ENCODE assay signal across 14 mouse cellular contexts in the genomic region with DNA sequence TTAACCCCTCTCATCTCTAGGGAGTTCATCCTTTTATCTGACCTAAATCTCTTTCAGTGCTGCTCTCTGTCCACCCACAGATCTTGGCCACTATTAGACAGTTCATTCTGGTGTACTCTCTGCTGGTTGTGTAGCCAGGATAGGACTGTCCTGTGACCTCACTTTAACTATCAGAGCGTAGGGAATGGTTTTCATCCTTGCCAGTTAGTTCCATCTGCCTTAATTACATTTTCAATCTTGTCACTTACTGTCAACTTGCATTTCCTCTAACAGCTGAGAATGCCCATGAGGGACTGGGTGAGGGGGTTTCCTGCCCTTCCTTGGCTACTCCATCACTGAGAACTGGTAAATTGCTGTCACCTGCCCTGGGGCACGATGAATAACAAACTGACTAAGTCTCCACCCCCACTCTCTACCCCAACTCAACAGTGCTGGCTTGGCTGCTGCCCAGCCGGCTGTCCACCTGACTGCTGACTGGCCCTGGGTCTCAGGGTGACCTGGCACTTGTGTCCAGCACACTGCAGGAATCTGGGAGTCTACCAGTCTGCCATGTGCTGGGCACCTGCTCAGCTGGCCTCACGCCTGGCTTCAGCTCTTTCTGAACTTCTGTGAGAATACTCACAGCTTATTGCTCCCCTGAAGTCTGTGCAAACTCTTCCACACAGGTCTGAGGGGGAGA. TPM values are rescaled to one million over a fixed set of nuclear protein-coding genes. Genes with fewer than 3 reads are reported as not detected.
DNase-seq lines count a peak whose midpoint lies in the region; ATAC-seq and TF ChIP-seq lines count a peak whose summit lies in the region.
"Had no signal": no experiment of that assay in that cellular context is flagged by ENCODE, and none has a peak within 500 bp of the region (broad histone marks: within the 10 kb centered on the region; RNA-seq: fewer than 3 reads in every experiment).

No protein-coding gene starts in this region.

- H3K9ac ChIP-seq in heart, embryonic 12.5 days: no peak overlapping the region
- H3K9ac ChIP-seq in midbrain, postnatal 0 days (replicated peaks; ENCODE audit: low read length, poor library complexity, severe bottlenecking): no peak overlapping the region
- H3K9ac ChIP-seq in midbrain, embryonic 11.5 days (ENCODE audit: low read length): no peak overlapping the region
- H3K9ac ChIP-seq: embryonic facial prominence, embryonic 13.5 days; liver, embryonic 15.5 days had no signal

- no peak for ATAC-seq in heart, embryonic 12.5 days (ENCODE audit: insufficient number of reproducible peaks, low FRiP score)
- ATAC-seq in midbrain, postnatal 0 days (ENCODE audit: low FRiP score): no peak
- no peak for ATAC-seq in midbrain, embryonic 11.5 days (ENCODE audit: low FRiP score)

- no peak overlapping the region for H3K27ac ChIP-seq in heart, embryonic 12.5 days (ENCODE audit: poor library complexity, severe bottlenecking)
- no peak overlapping the region for H3K27ac ChIP-seq in midbrain, postnatal 0 days (ENCODE audit: low read depth, low read length)
- H3K27ac ChIP-seq in midbrain, embryonic 11.5 days (ENCODE audit: low read depth, low read length): no peak overlapping the region
- no peak overlapping the region for H3K27ac ChIP-seq in thymus, adult 2 months (ENCODE audit: control insufficient read depth, insufficient read depth, low read length)
- H3K27ac ChIP-seq: embryonic facial prominence, embryonic 13.5 days; liver, embryonic 15.5 days had no signal

- no peaks in the 10 kb centered on the region for H3K9me3 ChIP-seq in heart, embryonic 12.5 days (replicated peaks)
- H3K9me3 ChIP-seq in midbrain, postnatal 0 days (ENCODE audit: low read length): no peaks in the 10 kb centered on the region
- H3K9me3 ChIP-seq in midbrain, embryonic 11.5 days (ENCODE audit: control insufficient read depth, low read length): no peaks in the 10 kb centered on the region
- H3K9me3 ChIP-seq: embryonic facial prominence, embryonic 13.5 days; liver, embryonic 15.5 days had no signal

- H3K4me3 ChIP-seq in heart, embryonic 12.5 days: no peak overlapping the region
- H3K4me3 ChIP-seq in midbrain, postnatal 0 days (ENCODE audit: low read depth, low read length): no peak overlapping the region
- no peak overlapping the region for H3K4me3 ChIP-seq in midbrain, embryonic 11.5 days (ENCODE audit: low read depth, low read length)
- H3K4me3 ChIP-seq in myocyte: no peak overlapping the region
- no peak overlapping the region for H3K4me3 ChIP-seq in thymus, adult 2 months (ENCODE audit: control insufficient read depth, insufficient read depth, low read length)
- H3K4me3 ChIP-seq: embryonic facial prominence, embryonic 13.5 days; liver, embryonic 15.5 days had no signal

- H3K4me1 ChIP-seq in heart, embryonic 12.5 days (replicated peaks): peaks cover 14% of the 10 kb centered on the region
- H3K4me1 ChIP-seq in midbrain, postnatal 0 days (ENCODE audit: insufficient read depth, low read length): no peaks in the 10 kb centered on the region
- no peaks in the 10 kb centered on the region for H3K4me1 ChIP-seq in midbrain, embryonic 11.5 days (ENCODE audit: control insufficient read depth, insufficient read depth, low read length)
- no peaks in the 10 kb centered on the region for H3K4me1 ChIP-seq in thymus, adult 2 months (replicated peaks; ENCODE audit: control insufficient read depth, insufficient read depth, low read length)
- H3K4me1 ChIP-seq: embryonic facial prominence, embryonic 13.5 days; liver, embryonic 15.5 days had no signal

- peak; percentile 83 to 84 for DNase-seq in heart, adult 18-20 months
- peak; percentile 85 for DNase-seq in midbrain, postnatal 0 days (ENCODE audit: low spot score)
- DNase-seq in midbrain, embryonic 11.5 days (ENCODE audit: low spot score, missing footprints): no peak
- DNase-seq in fibroblast of lung, adult 2 months (ENCODE audit: low read depth): peak; percentile 28
- no peak for DNase-seq in thymus, adult 2 months
- no peak for DNase-seq in ovary, postnatal 14 days (ENCODE audit: low spot score)
- DNase-seq: adrenal gland, postnatal 14 days; thymus, postnatal 36 days had no signal

- no peak overlapping the region for H3ac ChIP-seq in myocyte (ENCODE audit: control insufficient read depth, insufficient read length)

- no peaks in the 10 kb centered on the region for H3K36me3 ChIP-seq in heart, embryonic 12.5 days
- no peaks in the 10 kb centered on the region for H3K36me3 ChIP-seq in midbrain, postnatal 0 days (ENCODE audit: insufficient read depth, low read length)
- H3K36me3 ChIP-seq in midbrain, embryonic 11.5 days (ENCODE audit: control insufficient read depth, insufficient read depth, low read length): no peaks in the 10 kb centered on the region
- no peaks in the 10 kb centered on the region for H3K36me3 ChIP-seq in myocyte (ENCODE audit: control insufficient read depth, insufficient read depth)
- no peaks in the 10 kb centered on the region for H3K36me3 ChIP-seq in thymus, adult 2 months (ENCODE audit: control insufficient read depth, insufficient read depth, low read length)
- H3K36me3 ChIP-seq: embryonic facial prominence, embryonic 13.5 days; liver, embryonic 15.5 days had no signal

- H3K27me3 ChIP-seq in heart, embryonic 12.5 days (replicated peaks): peaks cover 10% of the 10 kb centered on the region
- no peaks in the 10 kb centered on the region for H3K27me3 ChIP-seq in midbrain, postnatal 0 days (ENCODE audit: insufficient read depth, low read length)
- no peaks in the 10 kb centered on the region for H3K27me3 ChIP-seq in midbrain, embryonic 11.5 days (ENCODE audit: control insufficient read depth, insufficient read depth, low read length)
- H3K27me3 ChIP-seq in myocyte (ENCODE audit: control insufficient read depth, insufficient read depth, insufficient read length): peaks cover 15% of the 10 kb centered on the region
- H3K27me3 ChIP-seq in thymus, adult 2 months (ENCODE audit: control insufficient read depth, insufficient read depth, low read length): no peaks in the 10 kb centered on the region
- H3K27me3 ChIP-seq: embryonic facial prominence, embryonic 13.5 days; liver, embryonic 15.5 days had no signal

- H3K79me2 ChIP-seq in myocyte (ENCODE audit: control insufficient read depth, insufficient read depth): no peaks in the 10 kb centered on the region

- H3K4me2 ChIP-seq in heart, embryonic 12.5 days: no peak overlapping the region
- no peak overlapping the region for H3K4me2 ChIP-seq in midbrain, postnatal 0 days (ENCODE audit: low read depth, low read length, poor library complexity, severe bottlenecking)
- no peak overlapping the region for H3K4me2 ChIP-seq in midbrain, embryonic 11.5 days
- no peak overlapping the region for H3K4me2 ChIP-seq in myocyte (ENCODE audit: low read depth)
- H3K4me2 ChIP-seq: embryonic facial prominence, embryonic 13.5 days; liver, embryonic 15.5 days had no signal

- WGBS in heart, embryonic 12.5 days: 69% methylated on average over 4 of the region's 4 CpGs
- 59% methylated on average over 4 of the region's 4 CpGs for WGBS in midbrain, postnatal 0 days
- WGBS in midbrain, embryonic 11.5 days: 79% methylated on average over 4 of the region's 4 CpGs
- WGBS in thymus, adult 2 months: 86% methylated on average over 4 of the region's 4 CpGs

- TF ChIP-seq CTCF in midbrain, postnatal 0 days (IDR thresholded peaks at IDR 0.05): no peak
- no peak for TF ChIP-seq CTCF in thymus, adult 2 months (IDR thresholded peaks at IDR 0.05; ENCODE audit: borderline replicate concordance, control insufficient read depth, extremely low read depth, insufficient read depth, low read length, poor library complexity)

- TF ChIP-seq POLR2A in myocyte (IDR thresholded peaks at IDR 0.05; ENCODE audit: insufficient read length, low read depth): no peak
- TF ChIP-seq POLR2A in thymus, adult 2 months (IDR thresholded peaks at IDR 0.05; ENCODE audit: control insufficient read depth, extremely low read depth, insufficient read depth, low read length, poor library complexity): no peak

TF ChIP-seq in myocyte, 11 proteins besides CTCF, POLR2A, EP300 and RAD21:
- TF ChIP-seq TCF12 (IDR thresholded peaks at IDR 0.05; ENCODE audit: insufficient read depth, poor library complexity, severe bottlenecking) (no peak), MYOG (IDR thresholded peaks at IDR 0.05; ENCODE audit: control insufficient read depth in 1 of 3, insufficient read depth in 1 of 3, insufficient read length in 2 of 3, low read depth in 2 of 3) (peak in 1 of 3 experiments; percentile 47), CEBPB (IDR thresholded peaks at IDR 0.05; ENCODE audit: insufficient read depth, poor library complexity, severe bottlenecking) (no peak), E2F4 (IDR thresholded peaks at IDR 0.05; ENCODE audit: insufficient read depth) (no peak), POLR2AphosphoS2 (IDR thresholded peaks at IDR 0.05; ENCODE audit: insufficient read length, low read depth) (no peak), SRF (IDR thresholded peaks at IDR 0.05; ENCODE audit: control insufficient read depth, insufficient read length, low read depth) (no peak), REST (IDR thresholded peaks at IDR 0.05; ENCODE audit: insufficient read depth, insufficient read length) (no peak), MYOD1 (IDR thresholded peaks at IDR 0.05; ENCODE audit: control insufficient read depth in 1 of 3, insufficient read length in 2 of 3, low read depth in 2 of 3) (peak in 2 of 3 experiments; percentile 5 to 35), MAX (IDR thresholded peaks at IDR 0.05; ENCODE audit: low read depth) (no peak), USF1 (IDR thresholded peaks at IDR 0.05; ENCODE audit: low read depth) (no peak), TCF3 (IDR thresholded peaks at IDR 0.05; ENCODE audit: insufficient read length, low read depth) (no peak)

RNA-seq across cellular contexts. Expression of a gene that starts 39.9 kb away (rescaled TPM):
- total RNA-seq in heart, adult 18-20 months (2021): not detected
- not detected in 2 replicates for polyA plus RNA-seq in heart, embryonic 12.5 days (2016; fragmentation: Nextera tagmentation; extraction: Ambion mirVana)
- not detected in 2 replicates for total RNA-seq in midbrain, postnatal 0 days (2014; rRNA removed)
- polyA plus RNA-seq in midbrain, postnatal 0 days (2015; fragmentation: Nextera tagmentation; extraction: Ambion mirVana): not detected in 2 replicates
- not detected in 2 replicates for polyA plus RNA-seq in midbrain, embryonic 11.5 days (2014; fragmentation: Nextera tagmentation; extraction: Ambion mirVana)
- 0.32 TPM for polyA plus RNA-seq in myocyte (2012; fragmentation: generic; extraction: Trizol)
- polyA plus RNA-seq in thymus, adult 2 months (2012; rRNA removed): not detected in 2 replicates
- total RNA-seq: adrenal gland, postnatal 14 days; gastrocnemius, postnatal 4 days; layer of hippocampus, postnatal 25 days had no signal
- polyA plus RNA-seq: embryonic facial prominence, embryonic 13.5 days; liver, embryonic 15.5 days had no signal

Comparison
In these comparisons a context has a peak if more than half of its experiments do, and no peak if none do; other contexts are left out.
1. DNase-seq: peak in heart, adult 18-20 months (2 of 2), midbrain, postnatal 0 days (single experiment) and fibroblast of lung, adult 2 months (single experiment); none in midbrain, embryonic 11.5 days (single experiment), thymus, adult 2 months (single experiment) and ovary, postnatal 14 days (single experiment).